Mouse (Mus musculus): ENCODE data around the gene Lrrfip1. TPM values are rescaled to one million over a fixed set of nuclear protein-coding genes. Genes with fewer than 3 reads are reported as not detected.

Gene Lrrfip1
- 30.1 and 32.1 TPM in 2 replicates for polyA plus RNA-seq (2014; fragmentation: Nextera tagmentation; extraction: Ambion mirVana)

- H3K27me3 ChIP-seq (ENCODE audit: control insufficient read depth, insufficient read depth, low read length) = no peaks in the 10 kb centered on the region
- ATAC-seq (ENCODE audit: low FRiP score, low TSS enrichment) (peak; percentile 85), DNase-seq (peak; percentile 83)
- peak within 1 kb of the TSS; percentile 80 for H3K9ac ChIP-seq (replicated peaks; ENCODE audit: low read length)
- peak within 1 kb of the TSS; percentile 98 for H3K4me2 ChIP-seq (ENCODE audit: low read length)
- no peaks in the 10 kb centered on the region for H3K36me3 ChIP-seq (ENCODE audit: control insufficient read depth, insufficient read depth, low read length)
- H3K4me1 ChIP-seq (ENCODE audit: control insufficient read depth, insufficient read depth, low read length) = peaks cover 22% of the 10 kb centered on the region
- H3K27ac ChIP-seq (replicated peaks; ENCODE audit: low read depth, low read length) = peak within 1 kb of the TSS; percentile 39; the same call in 1 of the 2 replicates
- H3K9me3 ChIP-seq (ENCODE audit: control insufficient read depth, low read length) = no peaks in the 10 kb centered on the region
- peak within 1 kb of the TSS; percentile 70 for H3K4me3 ChIP-seq (replicated peaks; ENCODE audit: low read depth, low read length)
- 3% methylated on average over 59 of the region's 59 CpGs for WGBS
Measured at GRCm38 (mm10) chr1:90998268-90998890, at the start of gene Lrrfip1. TSS of gene Lrrfip1 (plus strand) at chr1:90998737.

- ATAC-seq (ENCODE audit: low FRiP score, low TSS enrichment) (no peak), DNase-seq (no peak)
- H3K4me2 ChIP-seq (ENCODE audit: low read length) = no peak overlapping the region
- no peaks in the 10 kb centered on the region for H3K9me3 ChIP-seq (ENCODE audit: control insufficient read depth, low read length)
- H3K36me3 ChIP-seq (ENCODE audit: control insufficient read depth, insufficient read depth, low read length) = no peaks in the 10 kb centered on the region
- H3K4me3 ChIP-seq (replicated peaks; ENCODE audit: low read depth, low read length) = no peak overlapping the region
- H3K4me1 ChIP-seq (ENCODE audit: control insufficient read depth, insufficient read depth, low read length) = no peaks in the 10 kb centered on the region
- 75% methylated on average over 9 of the region's 9 CpGs for WGBS
- no peak overlapping the region for H3K27ac ChIP-seq (replicated peaks; ENCODE audit: low read depth, low read length)
- H3K9ac ChIP-seq (replicated peaks; ENCODE audit: low read length) = no peak overlapping the region
- no peaks in the 10 kb centered on the region for H3K27me3 ChIP-seq (ENCODE audit: control insufficient read depth, insufficient read depth, low read length)
Measured at GRCm38 (mm10) chr1:90949309-90949708, 49.2 kb upstream of the Lrrfip1 start.

- Histone ChIP-seq H3K4me1 (ENCODE audit: control insufficient read depth, insufficient read depth, low read length) (no peaks in the 10 kb centered on the region), H3K4me3 (replicated peaks; ENCODE audit: low read depth, low read length) (no peak overlapping the region), H3K4me2 (ENCODE audit: low read length) (no peak overlapping the region), H3K9ac (replicated peaks; ENCODE audit: low read length) (no peak overlapping the region), H3K27me3 (ENCODE audit: control insufficient read depth, insufficient read depth, low read length) (no peaks in the 10 kb centered on the region), H3K9me3 (ENCODE audit: control insufficient read depth, low read length) (no peaks in the 10 kb centered on the region), H3K27ac (replicated peaks; ENCODE audit: low read depth, low read length) (no peak overlapping the region), H3K36me3 (ENCODE audit: control insufficient read depth, insufficient read depth, low read length) (no peaks in the 10 kb centered on the region)
- DNase-seq (no peak), ATAC-seq (ENCODE audit: low FRiP score, low TSS enrichment) (no peak)
- WGBS = 82% methylated on average over 7 of the region's 7 CpGs
Measured at GRCm38 (mm10) chr1:90951670-90952069, 46.9 kb upstream of the Lrrfip1 start.

GRCm38 (mm10) chr1:90952808-90953207 is 45.7 kb upstream of the Lrrfip1 start, which contains the start of gene Prlh:
TSS of gene Prlh (plus strand) at chr1:90953108.
- Histone ChIP-seq H3K4me3 (replicated peaks; ENCODE audit: low read depth, low read length) (no peak within 1 kb of the TSS), H3K9me3 (ENCODE audit: control insufficient read depth, low read length) (no peaks in the 10 kb centered on the region), H3K4me2 (ENCODE audit: low read length) (no peak within 1 kb of the TSS), H3K36me3 (ENCODE audit: control insufficient read depth, insufficient read depth, low read length) (no peaks in the 10 kb centered on the region), H3K27ac (replicated peaks; ENCODE audit: low read depth, low read length) (no peak within 1 kb of the TSS), H3K9ac (replicated peaks; ENCODE audit: low read length) (no peak within 1 kb of the TSS), H3K4me1 (ENCODE audit: control insufficient read depth, insufficient read depth, low read length) (no peaks in the 10 kb centered on the region), H3K27me3 (ENCODE audit: control insufficient read depth, insufficient read depth, low read length) (no peaks in the 10 kb centered on the region)
- DNase-seq = no peak
- no peak for ATAC-seq (ENCODE audit: low FRiP score, low TSS enrichment)
- WGBS = 81% methylated on average over 8 of the region's 8 CpGs

- H3K4me3 ChIP-seq (replicated peaks; ENCODE audit: low read depth, low read length) = no peak overlapping the region
- H3K9me3 ChIP-seq (ENCODE audit: control insufficient read depth, low read length) = no peaks in the 10 kb centered on the region
- H3K27ac ChIP-seq (replicated peaks; ENCODE audit: low read depth, low read length) = no peak overlapping the region
- no peaks in the 10 kb centered on the region for H3K27me3 ChIP-seq (ENCODE audit: control insufficient read depth, insufficient read depth, low read length)
- 73% methylated on average over 11 of the region's 11 CpGs for WGBS
- DNase-seq = peak; percentile 29
- no peak overlapping the region for H3K9ac ChIP-seq (replicated peaks; ENCODE audit: low read length)
- no peak overlapping the region for H3K4me2 ChIP-seq (ENCODE audit: low read length)
- ATAC-seq (ENCODE audit: low FRiP score, low TSS enrichment) = no peak
- no peaks in the 10 kb centered on the region for H3K36me3 ChIP-seq (ENCODE audit: control insufficient read depth, insufficient read depth, low read length)
- no peaks in the 10 kb centered on the region for H3K4me1 ChIP-seq (ENCODE audit: control insufficient read depth, insufficient read depth, low read length)
Measured at GRCm38 (mm10) chr1:90953688-90954087, 44.8 kb upstream of the Lrrfip1 start.

GRCm38 (mm10) chr1:90956245-90957096 is 42.1 kb upstream of the Lrrfip1 start:
- H3K27me3 ChIP-seq (ENCODE audit: control insufficient read depth, insufficient read depth, low read length) = no peaks in the 10 kb centered on the region
- no peaks in the 10 kb centered on the region for H3K9me3 ChIP-seq (ENCODE audit: control insufficient read depth, low read length)
- peak; percentile 90 for DNase-seq
- H3K27ac ChIP-seq (replicated peaks; ENCODE audit: low read depth, low read length) = no peak overlapping the region
- H3K4me3 ChIP-seq (replicated peaks; ENCODE audit: low read depth, low read length) = no peak overlapping the region
- whole genome bisulfite sequencing = 35% methylated on average over 7 of the region's 7 CpGs
- no peak for ATAC-seq (ENCODE audit: low FRiP score, low TSS enrichment)
- H3K4me1 ChIP-seq (ENCODE audit: control insufficient read depth, insufficient read depth, low read length) = no peaks in the 10 kb centered on the region
- no peaks in the 10 kb centered on the region for H3K36me3 ChIP-seq (ENCODE audit: control insufficient read depth, insufficient read depth, low read length)
- H3K9ac ChIP-seq (replicated peaks; ENCODE audit: low read length) = no peak overlapping the region
- no peak overlapping the region for H3K4me2 ChIP-seq (ENCODE audit: low read length)

GRCm38 (mm10) chr1:90962526-90962925 is 36.0 kb upstream of the Lrrfip1 start:
- DNase-seq (no peak), ATAC-seq (ENCODE audit: low FRiP score, low TSS enrichment) (no peak)
- 37% methylated on average over 4 of the region's 4 CpGs for WGBS
- Histone ChIP-seq H3K4me1 (ENCODE audit: control insufficient read depth, insufficient read depth, low read length) (no peaks in the 10 kb centered on the region), H3K9ac (replicated peaks; ENCODE audit: low read length) (no peak overlapping the region), H3K27ac (replicated peaks; ENCODE audit: low read depth, low read length) (no peak overlapping the region), H3K4me3 (replicated peaks; ENCODE audit: low read depth, low read length) (no peak overlapping the region), H3K4me2 (ENCODE audit: low read length) (no peak overlapping the region), H3K36me3 (ENCODE audit: control insufficient read depth, insufficient read depth, low read length) (no peaks in the 10 kb centered on the region), H3K9me3 (ENCODE audit: control insufficient read depth, low read length) (no peaks in the 10 kb centered on the region), H3K27me3 (ENCODE audit: control insufficient read depth, insufficient read depth, low read length) (no peaks in the 10 kb centered on the region)

- Histone ChIP-seq H3K9me3 (ENCODE audit: control insufficient read depth, low read length) (no peaks in the 10 kb centered on the region), H3K27me3 (ENCODE audit: control insufficient read depth, insufficient read depth, low read length) (no peaks in the 10 kb centered on the region), H3K4me3 (replicated peaks; ENCODE audit: low read depth, low read length) (no peak overlapping the region), H3K4me2 (ENCODE audit: low read length) (no peak overlapping the region), H3K36me3 (ENCODE audit: control insufficient read depth, insufficient read depth, low read length) (no peaks in the 10 kb centered on the region), H3K4me1 (ENCODE audit: control insufficient read depth, insufficient read depth, low read length) (no peaks in the 10 kb centered on the region), H3K27ac (replicated peaks; ENCODE audit: low read depth, low read length) (no peak overlapping the region), H3K9ac (replicated peaks; ENCODE audit: low read length) (no peak overlapping the region)
- peak; percentile 31 for DNase-seq
- peak; percentile 48; the same call in 1 of the 2 replicates for ATAC-seq (ENCODE audit: low FRiP score, low TSS enrichment)
- 29% methylated on average over 3 of the region's 3 CpGs for WGBS
Measured at GRCm38 (mm10) chr1:90962994-90963393, 35.5 kb upstream of the Lrrfip1 start.
